Mouse (Mus musculus) liver, embryonic 14.5 days (tissue): ENCODE data around the gene Erbb4. TPM values are rescaled to one million over a fixed set of nuclear protein-coding genes. Genes with fewer than 3 reads are reported as not detected.

Experiments used
- ATAC-seq: fragments of 200-750 bp; cut with Nextera tagmentation; 2 replicates; pipeline ENCODE4 v1.8.0; 2017; ENCODE audit warnings: moderate number of reproducible peaks, mild to moderate bottlenecking, moderate library complexity; ENCODE audit not compliant: insufficient read depth
- DNase-seq, 3 experiments: peaks; one replicate each; pipeline ENCODE4 v3.0.0-alpha.2; 2012 to 2013; ENCODE audit warnings: low read depth in 3 of 3, low spot score in 3 of 3
- H3K27ac ChIP-seq: fragments of 300-500 bp; sonication (generic); 2 replicates; pipeline ENCODE4 v1.5.1; 2014; ENCODE audit warnings: moderate library complexity, mild to moderate bottlenecking, control low read depth, inconsistent platforms
- H3K27me3 ChIP-seq: fragments of 300-500 bp; sonication (generic); 2 replicates; pipeline ENCODE4 v1.6.1; 2014; ENCODE audit warnings: mild to moderate bottlenecking, low read length, moderate library complexity; ENCODE audit not compliant: control insufficient read depth, insufficient read depth
- H3K36me3 ChIP-seq: fragments of 300-500 bp; sonication (generic); replicated peaks from 2 replicates; pipeline ENCODE4 v1.6.1; 2014; ENCODE audit warnings: low read depth; ENCODE audit not compliant: control insufficient read depth, insufficient read depth
- H3K4me1 ChIP-seq, 2 experiments: fragments of 200-500 bp in 1 of 2; fragments of 300-500 bp in 1 of 2; sonication (generic) in 1 of 2; replicated peaks; 2 replicates each; pipeline ENCODE4 v1.6.1; 2012 to 2014; ENCODE audit warnings: antibody characterized with exemption in 1 of 2, inconsistent platforms in 1 of 2, low read length in 1 of 2; ENCODE audit not compliant: control insufficient read depth in 2 of 2, insufficient read depth in 2 of 2
- H3K4me2 ChIP-seq: fragments of 300-500 bp; sonication (generic); 2 replicates; pipeline ENCODE4 v1.6.1; 2014; ENCODE audit warnings: low read depth, mild to moderate bottlenecking, control low read depth, moderate library complexity
- H3K4me3 ChIP-seq, 2 experiments: fragments of 200-500 bp in 1 of 2; fragments of 300-500 bp in 1 of 2; sonication (generic) in 1 of 2; 2 replicates each; pipeline ENCODE4 v1.5.1; 2012 to 2014; ENCODE audit warnings: low read depth in 2 of 2, low read length in 2 of 2, mild to moderate bottlenecking in 2 of 2, control low read depth in 1 of 2, inconsistent platforms in 1 of 2, moderate library complexity in 1 of 2; ENCODE audit not compliant: insufficient read depth in 1 of 2
- H3K9ac ChIP-seq: fragments of 300-500 bp; sonication (generic); replicated peaks from 2 replicates; pipeline ENCODE4 v1.6.1; 2014; ENCODE audit warnings: mild to moderate bottlenecking, control low read depth, moderate library complexity
- H3K9me3 ChIP-seq: fragments of 300-500 bp; sonication (generic); 2 replicates; pipeline ENCODE4 v1.6.1; 2016; ENCODE audit warnings: low read length, mixed read lengths; ENCODE audit not compliant: control insufficient read depth
- CTCF ChIP-seq: IDR thresholded peaks from 2 replicates; pipeline ENCODE4 v1.5.1; 2016; ENCODE audit warnings: antibody characterized with exemption, low read depth, control low read depth
- EP300 ChIP-seq: IDR thresholded peaks from 2 replicates; pipeline ENCODE4 v1.6.1; 2016; ENCODE audit warnings: antibody characterized with exemption, low read depth
- WGBS: fragments of 180-500 bp; shearing (Covaris S2); extraction: QIAGEN DNeasy Blood & Tissue Kit; methylation state at CpG from one replicate; pipeline ENCODE4 v1.1.7; 2014; ENCODE audit not compliant: insufficient replicate concordance; 5-methylcytosine and 5-hydroxymethylcytosine counted together
- polyA plus RNA-seq, 2 experiments: library from polyadenylated mRNA; depleted of rRNA in 1 of 2; stranded (reverse) in 1 of 2; unstranded in 1 of 2; fragments of >200 nt; fragmentation: Nextera tagmentation in 1 of 2; extraction: Ambion mirVana in 1 of 2; gene quantifications; 2 replicates each; pipeline versions ENCODE4 v1.2.1 to v1.2.3; 2012 to 2014

Erbb4 gene
- polyA plus RNA-seq (2012; rRNA removed) (under 0.01 TPM in 2 replicates), polyA plus RNA-seq (2014; fragmentation: Nextera tagmentation; extraction: Ambion mirVana) (not detected in 2 replicates)

DNA sequence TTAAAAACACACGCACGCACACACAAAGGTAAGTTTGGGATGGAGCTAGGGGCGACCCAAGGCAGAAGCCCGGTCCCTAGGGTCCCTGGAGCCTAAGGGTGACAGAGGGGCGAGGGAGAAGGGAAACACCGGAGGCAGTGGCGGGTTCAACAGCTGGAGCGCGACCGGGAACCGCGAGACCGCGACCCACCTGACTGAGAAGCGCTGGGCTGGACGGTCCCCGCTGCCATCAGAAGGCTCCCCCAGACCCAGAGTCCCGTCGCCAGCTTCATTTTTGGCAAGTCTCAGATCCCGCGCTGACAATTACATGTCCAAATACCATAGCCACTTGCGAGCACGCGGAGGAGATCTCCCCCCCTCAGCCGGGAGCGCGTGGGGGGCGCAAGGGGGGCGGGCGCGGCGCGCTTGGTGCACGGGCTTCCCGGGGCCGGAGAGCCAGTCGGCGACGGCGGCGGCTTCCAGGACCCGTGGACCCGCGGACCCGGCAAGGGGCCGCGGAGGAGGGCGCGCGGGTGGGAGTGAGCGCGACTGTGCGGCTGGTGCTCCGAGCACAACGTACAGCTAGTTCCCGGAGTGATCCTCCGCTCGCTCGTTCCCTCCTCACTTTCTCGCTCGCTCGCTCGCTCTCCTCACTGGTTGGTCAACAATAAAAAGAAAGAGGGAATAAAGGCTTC, at the start of gene Erbb4:
TSS of gene Erbb4 (minus strand) at position 575 of the 674 bp plus-strand sequence.
- H3K27me3 ChIP-seq: peaks cover 41% of the 10 kb centered on the region
- H3K4me3 ChIP-seq: peak within 1 kb of the TSS; percentile 40 to 43
- peak within 1 kb of the TSS; percentile 64 for H3K4me2 ChIP-seq
- TF ChIP-seq CTCF (no peak), EP300 (no peak)
- no peak within 1 kb of the TSS for H3K27ac ChIP-seq
- H3K9ac ChIP-seq: no peak within 1 kb of the TSS
- WGBS: under 1% methylated on average over 48 of the region's 63 CpGs
- DNase-seq (no peak), ATAC-seq (no peak)
- no peaks in the 10 kb centered on the region; a peak in 1 of 4 replicates for H3K4me1 ChIP-seq
- H3K36me3 ChIP-seq: no peaks in the 10 kb centered on the region
- no peaks in the 10 kb centered on the region for H3K9me3 ChIP-seq

DNA sequence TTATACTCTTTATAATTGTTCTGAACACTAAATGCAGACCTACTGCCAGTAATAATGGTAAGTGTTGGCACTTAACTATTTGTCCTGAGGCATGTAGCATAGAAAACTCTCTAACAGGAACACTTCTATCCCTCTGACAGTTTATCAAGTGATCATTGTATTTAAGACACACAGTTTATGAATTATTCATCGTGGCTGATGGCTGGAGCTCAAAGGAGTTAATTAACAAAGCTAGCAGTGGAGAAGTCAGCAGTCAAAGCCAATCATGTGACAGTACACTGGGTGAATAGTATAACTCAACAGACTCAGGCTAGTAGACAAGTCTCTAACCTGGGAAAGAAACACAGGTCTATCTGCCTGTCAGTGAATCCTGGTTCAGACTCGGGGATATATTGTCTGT, 49.5 kb upstream of the Erbb4 start:
- Histone ChIP-seq H3K27me3 (no peaks in the 10 kb centered on the region), H3K9me3 (no peaks in the 10 kb centered on the region), H3K27ac (no peak overlapping the region), H3K36me3 (no peaks in the 10 kb centered on the region), H3K4me3 (no peak overlapping the region), H3K4me1 (no peaks in the 10 kb centered on the region), H3K4me2 (no peak overlapping the region), H3K9ac (no peak overlapping the region)
- 50% methylated on average over 2 of the region's 2 CpGs for WGBS
- no peak for DNase-seq
- TF ChIP-seq CTCF (no peak), EP300 (no peak)
- no peak for ATAC-seq

DNA sequence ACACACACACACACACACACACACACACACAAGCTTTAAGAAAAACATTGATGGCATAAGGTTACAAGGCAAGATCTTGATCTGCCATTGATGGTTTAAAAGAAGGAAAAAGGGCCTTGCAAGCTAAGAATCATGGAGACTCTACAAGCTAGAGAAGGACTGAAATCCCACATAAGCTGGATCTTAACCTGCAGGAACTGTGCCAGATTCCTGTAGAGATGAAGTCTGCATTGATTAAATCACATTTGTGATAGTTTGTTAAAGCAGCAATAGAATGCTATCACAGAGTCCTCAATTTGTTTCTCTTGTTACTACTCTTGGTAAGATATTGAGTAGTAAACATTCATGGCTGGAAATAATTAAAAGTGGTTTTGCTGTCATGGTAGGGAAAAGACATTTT, 33.5 kb upstream of the Erbb4 start:
- H3K4me2 ChIP-seq: no peak overlapping the region
- no peaks in the 10 kb centered on the region for H3K4me1 ChIP-seq
- no peaks in the 10 kb centered on the region for H3K27me3 ChIP-seq
- no peak overlapping the region for H3K9ac ChIP-seq
- TF ChIP-seq EP300: no peak
- TF ChIP-seq CTCF: no peak
- no peak for ATAC-seq
- DNase-seq: no peak
- no peaks in the 10 kb centered on the region for H3K36me3 ChIP-seq
- H3K9me3 ChIP-seq: no peaks in the 10 kb centered on the region
- H3K4me3 ChIP-seq: no peak overlapping the region
- no peak overlapping the region for H3K27ac ChIP-seq

DNA sequence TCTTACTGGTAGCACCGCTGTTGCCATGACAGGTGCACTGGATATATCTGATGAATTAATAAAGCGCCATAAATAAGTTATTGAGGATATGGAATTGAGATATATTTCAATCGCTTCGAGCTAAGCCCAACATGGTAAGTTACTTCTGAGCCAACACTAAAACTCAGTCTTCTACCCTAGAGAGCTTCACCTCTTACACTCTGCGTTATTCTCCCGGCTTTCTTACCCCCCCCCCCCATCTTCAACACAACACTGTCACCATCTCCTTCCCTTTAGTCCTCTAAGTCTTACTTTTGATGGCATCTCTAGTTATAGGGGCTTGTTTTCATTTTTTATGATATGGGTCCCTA, 31.6 kb upstream of the Erbb4 start:
- ATAC-seq (no peak), DNase-seq (no peak)
- Histone ChIP-seq H3K4me2 (no peak overlapping the region), H3K27me3 (no peaks in the 10 kb centered on the region), H3K27ac (no peak overlapping the region), H3K4me3 (no peak overlapping the region), H3K9ac (no peak overlapping the region), H3K9me3 (no peaks in the 10 kb centered on the region), H3K4me1 (no peaks in the 10 kb centered on the region), H3K36me3 (no peaks in the 10 kb centered on the region)
- TF ChIP-seq CTCF: no peak
- no peak for TF ChIP-seq EP300
- WGBS: 27% methylated on average over 6 of the region's 6 CpGs

DNA sequence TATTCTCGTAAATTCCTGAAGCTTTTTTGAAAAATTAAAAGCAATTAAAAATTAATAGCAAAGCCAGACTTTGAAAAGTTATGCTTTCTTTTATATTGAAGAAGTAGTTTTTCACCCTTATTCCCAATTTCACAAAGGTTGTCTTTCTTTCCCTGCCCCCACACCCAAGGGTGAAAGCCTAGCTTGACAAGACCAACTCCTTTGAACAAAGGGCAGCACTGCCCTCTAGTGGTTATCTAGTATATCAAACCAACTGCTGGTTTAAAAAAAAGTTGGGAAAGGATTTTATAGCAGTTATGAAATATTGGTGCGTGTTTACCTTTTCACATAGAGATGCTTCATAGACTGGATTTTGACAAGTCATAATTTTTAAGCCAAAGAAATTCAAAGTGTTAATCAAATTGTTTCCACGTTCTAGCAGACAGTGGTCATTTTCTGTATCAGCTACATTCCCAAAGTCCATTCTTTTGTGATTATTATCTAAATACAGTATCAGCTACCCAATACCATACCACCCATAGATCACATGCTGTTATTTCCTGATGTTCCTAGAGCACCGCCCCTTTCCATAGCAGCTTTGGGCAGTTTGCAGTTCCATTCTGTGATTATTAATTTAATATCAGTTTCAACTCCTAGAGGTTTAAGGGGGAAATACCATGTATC, 31.1 kb upstream of the Erbb4 start:
- Histone ChIP-seq H3K9ac (no peak overlapping the region), H3K27me3 (no peaks in the 10 kb centered on the region), H3K4me3 (no peak overlapping the region), H3K36me3 (no peaks in the 10 kb centered on the region), H3K9me3 (no peaks in the 10 kb centered on the region), H3K27ac (no peak overlapping the region), H3K4me2 (no peak overlapping the region), H3K4me1 (no peaks in the 10 kb centered on the region)
- peak; percentile 57; the same call in 1 of the 2 replicates for TF ChIP-seq CTCF
- no peak for TF ChIP-seq EP300
- ATAC-seq (no peak), DNase-seq (peak; percentile 11 to 24 (median 15))
- 29% methylated on average over 4 of the region's 4 CpGs for WGBS
